Mouse (Mus musculus) limb, embryonic 15.5 days (tissue): Measurements from ENCODE around the gene Kmt5c. TPM values are rescaled to one million over a fixed set of nuclear protein-coding genes. Genes with fewer than 3 reads are reported as not detected.

Experiments used
- ATAC-seq: fragments of 200-750 bp; cut with Nextera tagmentation; 2 replicates; pipeline ENCODE4 v1.8.0; 2017; ENCODE audit warnings: low read depth, moderate TSS enrichment; ENCODE audit not compliant: insufficient number of reproducible peaks, low FRiP score, low TSS enrichment
- H3K27ac ChIP-seq: fragments of 300-500 bp; sonication (generic); 2 replicates; pipeline ENCODE4 v1.5.1; 2015; ENCODE audit warnings: moderate library complexity, mild to moderate bottlenecking, inconsistent platforms
- H3K27me3 ChIP-seq: fragments of 300-500 bp; sonication (generic); 2 replicates; pipeline ENCODE4 v1.6.1; 2015; ENCODE audit warnings: inconsistent platforms
- H3K36me3 ChIP-seq: fragments of 300-500 bp; sonication (generic); 2 replicates; pipeline ENCODE4 v1.6.1; 2015; ENCODE audit warnings: inconsistent platforms
- H3K4me1 ChIP-seq: fragments of 300-500 bp; sonication (generic); 2 replicates; pipeline ENCODE4 v1.6.1; 2015; ENCODE audit warnings: inconsistent platforms
- H3K4me2 ChIP-seq: fragments of 300-500 bp; sonication (generic); 2 replicates; pipeline ENCODE4 v1.6.1; 2015; ENCODE audit warnings: mild to moderate bottlenecking, inconsistent platforms
- H3K4me3 ChIP-seq: fragments of 300-500 bp; sonication (generic); 2 replicates; pipeline ENCODE4 v1.5.1; 2015; ENCODE audit warnings: mild to moderate bottlenecking, inconsistent platforms
- H3K9ac ChIP-seq: fragments of 300-500 bp; sonication (generic); 2 replicates; pipeline ENCODE4 v1.6.1; 2015; ENCODE audit warnings: inconsistent platforms
- H3K9me3 ChIP-seq: fragments of 300-500 bp; sonication (generic); 2 replicates; pipeline ENCODE4 v1.6.1; 2016; ENCODE audit warnings: inconsistent platforms
- WGBS: fragments of 180-500 bp; shearing (Covaris S2); methylation state at CpG from one replicate; pipeline ENCODE4 v1.1.7; 2015; 5-methylcytosine and 5-hydroxymethylcytosine counted together
- polyA plus RNA-seq: library from polyadenylated mRNA; unstranded; fragments of >200 nt; fragmentation: Nextera tagmentation; extraction: Ambion mirVana; gene quantifications from 2 replicates; pipeline ENCODE4 v1.2.1, GENCODE M21; 2015

Gene Kmt5c
- polyA plus RNA-seq, 1 experiment from 2014 or later: 50.0 TPM

DNA sequence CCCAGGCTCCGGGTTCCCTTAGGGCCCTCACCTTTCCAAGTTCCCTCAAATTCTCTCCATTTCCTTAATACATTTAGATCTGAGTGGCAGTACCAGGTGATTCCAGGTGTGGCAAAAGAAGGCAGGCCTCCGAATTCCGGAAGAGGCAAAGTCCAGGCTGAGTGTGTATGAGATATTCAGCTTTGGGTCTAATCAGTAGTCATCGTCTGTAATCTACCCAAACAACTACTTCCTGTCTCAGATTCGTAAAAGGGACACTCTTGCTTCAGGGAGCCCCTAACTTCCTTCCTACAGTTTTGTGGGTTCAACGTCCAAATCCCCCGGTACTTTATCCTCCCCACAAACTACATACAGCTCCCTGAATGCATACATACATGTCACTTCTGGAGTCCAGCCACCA lies 14.7 kb upstream of the Kmt5c start, which contains the start of gene Tmem150b:
Gene Tmem150b, minus strand, starts transcription at position 81 of the 400 bp plus-strand sequence.
- Histone ChIP-seq H3K4me3 (no peak within 1 kb of the TSS), H3K4me2 (no peak within 1 kb of the TSS), H3K4me1 (0 out of 2 replicates have a peak, but pooled peaks cover 5% of the 10 kb centered on the region), H3K9ac (no peak within 1 kb of the TSS), H3K27me3 (no peaks in the 10 kb centered on the region), H3K27ac (no peak within 1 kb of the TSS), H3K9me3 (no peaks in the 10 kb centered on the region), H3K36me3 (no peaks in the 10 kb centered on the region)
- ATAC-seq: no peak
- 76% methylated on average over 7 of the region's 7 CpGs for WGBS

DNA sequence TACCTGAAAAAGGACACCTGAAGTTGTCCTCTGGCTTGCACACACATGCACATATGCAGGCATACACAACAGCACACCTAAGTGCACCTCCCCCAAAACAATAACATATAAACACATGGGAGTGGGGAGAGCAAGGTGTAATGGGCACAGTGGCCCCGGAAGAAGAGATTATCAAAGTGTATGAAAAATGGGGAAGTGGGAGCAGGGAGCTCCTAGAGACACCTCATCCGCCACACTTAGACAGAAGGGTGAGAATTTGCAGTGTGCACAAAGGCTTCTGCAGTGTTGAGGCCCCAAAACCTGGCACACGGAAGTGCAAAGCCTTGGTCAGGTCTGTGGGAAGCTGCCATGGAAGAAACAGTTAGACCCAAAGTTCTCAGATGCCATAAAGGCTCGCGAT lies 8.8 kb upstream of the Kmt5c start:
- no peaks in the 10 kb centered on the region for H3K27me3 ChIP-seq
- no peak overlapping the region for H3K27ac ChIP-seq
- no peak overlapping the region for H3K4me2 ChIP-seq
- no peak overlapping the region for H3K9ac ChIP-seq
- no peaks in the 10 kb centered on the region for H3K36me3 ChIP-seq
- no peaks in the 10 kb centered on the region for H3K9me3 ChIP-seq
- H3K4me1 ChIP-seq: no peaks in the 10 kb centered on the region
- no peak overlapping the region for H3K4me3 ChIP-seq
- ATAC-seq: no peak
- 74% methylated on average over 5 of the region's 5 CpGs for WGBS

DNA sequence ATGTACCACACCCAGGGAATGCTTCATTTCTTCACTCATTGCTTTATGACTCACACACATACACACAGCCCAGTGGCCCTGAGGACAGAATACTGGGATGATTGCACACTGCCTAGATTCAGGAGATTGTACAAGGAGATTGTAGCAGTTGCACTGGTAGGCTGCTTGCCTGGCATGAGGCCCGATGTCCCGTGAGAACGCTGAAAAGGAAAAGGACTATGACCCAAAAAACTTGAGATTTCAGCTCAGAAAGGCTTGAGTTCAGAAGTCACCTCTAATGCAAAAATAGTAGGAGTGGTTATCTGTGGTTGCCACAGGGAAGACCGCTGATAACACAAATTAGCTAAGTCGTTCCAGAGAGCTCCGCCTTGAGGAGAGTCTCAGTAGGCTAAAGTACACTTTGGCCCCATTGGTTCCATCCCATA lies 6.9 kb upstream of the Kmt5c start:
- Histone ChIP-seq H3K36me3 (no peaks in the 10 kb centered on the region), H3K27ac (no peak overlapping the region), H3K4me3 (no peak overlapping the region), H3K4me2 (no peak overlapping the region), H3K9ac (no peak overlapping the region), H3K9me3 (no peaks in the 10 kb centered on the region), H3K27me3 (no peaks in the 10 kb centered on the region), H3K4me1 (no peaks in the 10 kb centered on the region)
- 68% methylated on average over 6 of the region's 6 CpGs for WGBS
- ATAC-seq: no peak

DNA sequence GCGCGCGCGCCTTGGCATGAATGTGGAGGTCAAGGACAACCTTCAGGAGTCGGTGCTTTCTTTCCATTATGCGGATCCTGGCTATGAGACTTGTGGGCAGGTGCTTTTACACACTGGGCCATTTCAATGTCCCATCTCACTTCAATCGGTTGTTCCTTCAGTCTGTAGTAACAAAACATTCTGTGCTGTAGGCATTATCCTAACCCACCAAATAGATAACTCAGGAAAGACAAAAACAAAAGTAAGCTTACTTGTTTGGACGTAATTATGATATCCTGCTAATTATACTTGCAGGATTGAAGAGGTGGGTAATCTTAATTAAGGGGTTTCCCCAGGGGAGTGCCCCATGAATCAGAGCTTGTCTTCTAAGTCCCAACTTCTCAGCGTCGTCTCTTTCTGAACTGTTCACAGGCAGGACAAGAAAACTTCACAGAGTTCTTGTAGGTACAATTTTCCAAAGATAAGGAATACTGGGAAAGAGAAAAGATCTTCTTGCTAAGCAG lies 823 bp upstream of the Kmt5c start:
- Histone ChIP-seq H3K4me1 (peaks cover 28% of the 10 kb centered on the region), H3K9ac (no peak overlapping the region), H3K9me3 (no peaks in the 10 kb centered on the region), H3K27ac (peak overlapping the region; percentile 87), H3K4me2 (peak overlapping the region; percentile 55), H3K36me3 (peaks cover 20% of the 10 kb centered on the region), H3K27me3 (no peaks in the 10 kb centered on the region), H3K4me3 (peak overlapping the region; percentile 40)
- no peak for ATAC-seq
- WGBS: 51% methylated on average over 10 of the region's 10 CpGs

DNA sequence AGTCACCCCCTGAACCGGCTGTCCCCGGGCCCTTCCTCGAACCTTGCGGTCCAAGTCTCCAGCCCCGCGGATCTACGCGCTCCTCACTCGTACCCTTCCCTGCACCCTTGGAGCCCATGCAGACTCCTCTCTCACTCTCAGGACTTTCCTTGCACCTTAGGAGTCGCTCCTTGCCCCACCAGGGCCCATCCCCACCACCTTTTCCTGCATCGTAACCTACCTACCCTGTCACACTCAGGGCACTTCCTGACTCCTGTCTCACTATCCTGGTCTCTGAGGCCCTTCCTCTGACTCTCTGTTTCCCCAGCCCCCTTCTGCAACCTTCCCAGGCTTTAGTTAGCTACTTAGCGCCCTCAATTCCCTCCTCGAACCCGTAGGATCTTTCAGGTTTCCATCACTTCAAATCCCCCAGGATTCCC lies 403 bp downstream of the Kmt5c start:
- peak overlapping the region; percentile 76 for H3K4me3 ChIP-seq
- peaks cover 28% of the 10 kb centered on the region for H3K4me1 ChIP-seq
- no peaks in the 10 kb centered on the region for H3K27me3 ChIP-seq
- WGBS: under 1% methylated on average over 14 of the region's 14 CpGs
- peak overlapping the region; percentile 76 for H3K4me2 ChIP-seq
- H3K9me3 ChIP-seq: no peaks in the 10 kb centered on the region
- no peak; the same call in 1 of the 2 replicates for ATAC-seq
- H3K27ac ChIP-seq: peak overlapping the region; percentile 93
- H3K36me3 ChIP-seq: peaks cover 25% of the 10 kb centered on the region
- H3K9ac ChIP-seq: peak overlapping the region; percentile 88

DNA sequence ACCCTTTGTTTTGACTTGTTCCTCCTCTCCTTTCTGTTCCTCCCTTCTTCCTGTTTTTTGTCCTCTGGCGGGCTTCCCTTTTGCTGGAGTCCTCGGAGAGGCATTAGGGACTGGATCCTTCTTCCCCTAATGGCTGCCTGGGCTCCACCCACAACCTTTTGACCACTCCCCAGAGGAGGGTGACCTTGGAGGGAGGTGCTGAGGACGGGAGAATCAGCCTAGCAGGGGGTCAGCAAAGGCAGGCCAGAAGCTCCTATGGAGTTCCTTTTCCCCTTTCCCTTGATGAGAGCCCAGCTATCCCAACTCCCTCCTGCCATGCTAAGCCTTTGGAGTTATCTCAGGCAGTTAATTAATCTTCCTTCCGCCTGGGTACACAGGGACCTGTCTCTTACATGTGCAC lies 1.2 kb downstream of the Kmt5c start:
- peaks cover 33% of the 10 kb centered on the region for H3K36me3 ChIP-seq
- peak overlapping the region; percentile 88 for H3K9ac ChIP-seq
- peaks cover 28% of the 10 kb centered on the region for H3K4me1 ChIP-seq
- no peaks in the 10 kb centered on the region for H3K9me3 ChIP-seq
- no peaks in the 10 kb centered on the region for H3K27me3 ChIP-seq
- H3K27ac ChIP-seq: peak overlapping the region; percentile 93
- H3K4me3 ChIP-seq: peak overlapping the region; percentile 76
- 8% methylated on average over 4 of the region's 4 CpGs for WGBS
- ATAC-seq: no peak
- peak overlapping the region; percentile 76 for H3K4me2 ChIP-seq

DNA sequence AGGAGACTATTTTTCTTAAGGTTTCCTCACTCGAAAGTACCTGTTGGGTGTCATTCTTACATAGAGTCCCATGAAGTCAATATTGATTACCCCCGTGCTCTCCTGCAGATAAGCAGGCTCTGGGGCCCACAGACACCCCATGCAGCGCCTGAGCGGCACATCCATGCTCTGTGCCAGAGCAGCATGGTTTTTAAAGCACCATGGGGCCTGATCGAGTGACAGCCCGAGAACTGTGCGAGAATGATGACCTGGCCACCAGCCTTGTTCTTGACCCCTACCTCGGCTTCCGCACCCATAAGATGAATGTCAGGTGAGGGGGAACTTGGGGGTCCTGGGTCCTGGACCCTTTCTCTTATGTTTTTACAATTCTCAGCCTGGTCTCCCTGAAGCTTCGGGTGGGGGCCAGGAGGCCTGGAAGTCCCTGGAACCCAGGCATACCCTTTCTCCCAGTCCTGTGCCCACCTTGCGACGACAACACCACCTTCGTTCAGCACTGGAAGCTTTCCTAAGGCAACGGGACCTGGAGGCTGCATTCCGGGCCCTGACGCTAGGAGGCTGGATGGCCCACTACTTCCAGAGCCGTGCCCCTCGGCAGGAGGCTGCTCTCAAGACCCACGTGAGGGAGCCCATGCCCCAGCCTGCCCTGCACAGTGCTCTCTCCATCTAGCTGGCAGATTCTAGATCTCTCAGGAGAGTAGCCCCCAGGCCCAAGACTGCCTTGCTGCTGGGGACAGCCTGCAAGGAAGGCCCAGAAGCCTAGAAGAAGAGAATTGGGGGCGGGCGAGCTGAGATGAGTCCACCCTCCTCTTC lies 2.0 kb downstream of the Kmt5c start:
- H3K4me1 ChIP-seq: peaks cover 28% of the 10 kb centered on the region
- H3K9ac ChIP-seq: peak overlapping the region; percentile 88; the same call in 1 of the 2 replicates
- no peaks in the 10 kb centered on the region for H3K27me3 ChIP-seq
- no peak for ATAC-seq
- no peak overlapping the region; the same call in 1 of the 2 replicates for H3K27ac ChIP-seq
- H3K36me3 ChIP-seq: peaks cover 41% of the 10 kb centered on the region
- no peaks in the 10 kb centered on the region for H3K9me3 ChIP-seq
- peak overlapping the region; percentile 76; the same call in 1 of the 2 replicates for H3K4me3 ChIP-seq
- H3K4me2 ChIP-seq: peak overlapping the region; percentile 76; the same call in 1 of the 2 replicates
- WGBS: 80% methylated on average over 21 of the region's 21 CpGs

DNA sequence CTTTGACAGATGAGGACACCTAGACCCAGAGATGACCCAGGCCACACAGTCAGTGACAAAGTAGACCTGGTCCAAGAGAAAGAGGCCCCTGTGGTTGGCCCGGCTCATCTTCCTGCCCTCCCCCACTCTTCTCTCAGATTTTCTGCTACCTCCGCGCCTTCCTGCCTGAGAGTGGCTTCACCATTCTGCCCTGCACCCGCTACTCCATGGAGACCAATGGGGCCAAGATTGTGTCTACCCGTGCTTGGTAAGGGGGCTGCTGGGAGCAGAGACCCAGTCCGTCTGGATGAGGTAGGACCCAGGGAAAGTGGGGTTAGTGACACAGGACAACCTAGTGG lies 2.5 kb downstream of the Kmt5c start:
- no peak overlapping the region for H3K4me2 ChIP-seq
- no peak overlapping the region for H3K9ac ChIP-seq
- H3K9me3 ChIP-seq: no peaks in the 10 kb centered on the region
- no peak overlapping the region for H3K4me3 ChIP-seq
- H3K4me1 ChIP-seq: peaks cover 28% of the 10 kb centered on the region
- H3K36me3 ChIP-seq: peaks cover 42% of the 10 kb centered on the region
- H3K27ac ChIP-seq: no peak overlapping the region
- no peaks in the 10 kb centered on the region for H3K27me3 ChIP-seq
- WGBS: 87% methylated on average over 6 of the region's 6 CpGs
- ATAC-seq: no peak

DNA sequence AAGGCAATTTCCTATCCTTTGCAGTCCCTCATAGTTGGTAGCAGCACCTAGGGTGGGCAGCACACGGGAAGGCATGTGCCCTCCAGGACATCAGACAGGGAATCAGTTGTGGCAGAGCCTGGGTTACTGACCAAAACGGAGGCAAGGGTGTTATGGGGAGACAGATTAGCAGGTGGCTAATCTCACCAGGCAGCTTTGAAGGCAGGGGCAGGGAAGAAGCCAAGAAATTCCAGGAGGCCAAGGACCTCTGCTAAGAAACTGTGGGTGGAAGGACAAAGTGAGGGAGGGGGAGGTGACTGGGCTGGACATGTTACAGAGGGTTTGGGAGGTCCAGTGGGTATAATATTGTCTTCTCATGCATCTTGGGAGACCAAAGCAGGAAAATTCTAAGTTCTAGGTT lies 3.4 kb downstream of the Kmt5c start:
- Histone ChIP-seq H3K9ac (no peak overlapping the region), H3K4me1 (peaks cover 28% of the 10 kb centered on the region), H3K27me3 (no peaks in the 10 kb centered on the region), H3K4me2 (no peak overlapping the region), H3K36me3 (peaks cover 42% of the 10 kb centered on the region), H3K27ac (no peak overlapping the region), H3K4me3 (no peak overlapping the region), H3K9me3 (no peaks in the 10 kb centered on the region)
- WGBS: 71% methylated on average over 2 of the region's 2 CpGs
- ATAC-seq: no peak

DNA sequence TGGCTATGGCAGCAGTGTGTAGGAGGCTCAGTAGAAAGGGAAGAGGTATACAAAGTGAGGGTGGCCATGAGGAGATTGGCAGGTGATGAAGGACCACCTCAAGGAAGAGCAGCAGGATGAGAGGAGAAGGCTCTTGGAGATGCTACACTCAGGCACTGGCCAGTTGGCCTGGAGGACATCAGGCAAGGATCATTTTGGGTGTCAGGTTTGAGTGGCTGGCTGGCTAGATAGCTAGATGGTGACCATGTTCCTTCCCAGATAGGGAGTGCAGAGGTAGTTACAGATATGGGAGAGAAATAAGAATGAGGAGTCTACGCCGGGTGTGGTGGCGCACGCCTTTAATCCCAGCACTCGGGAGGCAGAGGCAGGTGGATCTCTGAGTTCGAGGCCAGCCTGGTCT lies 5.0 kb downstream of the Kmt5c start:
- H3K4me3 ChIP-seq: no peak overlapping the region
- WGBS: 96% methylated on average over 6 of the region's 6 CpGs
- ATAC-seq: no peak
- no peak overlapping the region for H3K27ac ChIP-seq
- H3K4me2 ChIP-seq: no peak overlapping the region
- peaks cover 42% of the 10 kb centered on the region for H3K36me3 ChIP-seq
- no peaks in the 10 kb centered on the region for H3K27me3 ChIP-seq
- H3K9me3 ChIP-seq: no peaks in the 10 kb centered on the region
- no peak overlapping the region for H3K9ac ChIP-seq
- H3K4me1 ChIP-seq: peaks cover 22% of the 10 kb centered on the region

DNA sequence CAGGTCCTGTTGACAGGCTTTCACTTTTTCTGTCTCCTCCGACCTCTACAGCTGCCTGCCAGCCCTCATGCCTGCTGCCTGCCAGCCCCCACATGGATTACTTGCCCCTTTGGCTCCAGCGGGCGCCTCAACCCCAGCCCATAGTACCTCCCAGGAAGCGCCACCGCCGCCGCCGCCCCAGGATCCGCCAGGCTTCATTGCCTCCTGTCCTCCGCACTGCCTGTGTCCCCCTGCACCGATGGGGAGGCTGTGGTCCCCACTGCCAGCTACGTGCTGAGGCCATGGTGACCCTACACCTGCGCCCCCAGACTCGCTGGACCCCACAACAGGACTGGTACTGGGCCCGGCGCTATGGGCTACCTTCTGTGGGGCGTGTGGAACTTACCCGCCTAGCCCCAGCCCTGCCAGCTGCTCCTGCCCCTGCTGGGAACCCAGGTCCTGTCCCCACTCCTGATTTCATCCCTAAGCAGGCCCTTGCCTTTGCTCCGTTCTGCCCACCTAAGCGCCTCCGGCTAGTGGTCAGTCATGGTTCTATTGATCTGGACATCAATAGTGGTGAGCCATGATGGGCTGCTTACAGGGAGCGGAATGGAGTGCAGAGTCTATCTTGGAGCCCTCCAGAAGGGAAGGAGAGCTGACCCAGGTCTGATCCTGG lies 6.5 kb downstream of the Kmt5c start:
- 87% methylated on average over 22 of the region's 22 CpGs for WGBS
- Histone ChIP-seq H3K27me3 (no peaks in the 10 kb centered on the region), H3K27ac (no peak overlapping the region), H3K36me3 (peaks cover 42% of the 10 kb centered on the region), H3K4me2 (no peak overlapping the region), H3K9me3 (no peaks in the 10 kb centered on the region), H3K4me3 (no peak overlapping the region), H3K9ac (no peak overlapping the region), H3K4me1 (peaks cover 13% of the 10 kb centered on the region)
- no peak; the same call in 1 of the 2 replicates for ATAC-seq
